Mouse (Mus musculus) adrenal gland, adult 18-20 months (tissue): ENCODE results near the gene Foxl2. TPM values are rescaled to one million over a fixed set of nuclear protein-coding genes. Genes with fewer than 3 reads are reported as not detected.

Experiments
- total RNA-seq, 2 experiments: library from RNA; stranded (reverse); gene quantifications; 1 replicate in 1 of 2; 2 replicates in 1 of 2; pipeline ENCODE4 v1.2.3; 2021

Foxl2 gene
- total RNA-seq, 2 experiments from 2014 or later = 0.73 TPM; not detected in 1

Other genes starting within 250 kb of the Foxl2 start
- gene Prr23a1, start 112.8 kb upstream of the Foxl2 start, total RNA-seq = not detected
- gene Prr23a2, start 98.8 kb upstream of the Foxl2 start, total RNA-seq = not detected
- gene Prr23a3, start 90.5 kb upstream of the Foxl2 start, total RNA-seq = not detected
- not detected for gene 7420426K07Rik, start 52.2 kb upstream of the Foxl2 start, total RNA-seq
- gene Faim, start 31.1 kb downstream of the Foxl2 start, total RNA-seq = 10 to 100 TPM; 16.6 to 20.9 TPM
- gene Gm1123, start 80.4 kb downstream of the Foxl2 start, total RNA-seq = not detected
- gene Pik3cb, start 185.3 kb downstream of the Foxl2 start, total RNA-seq = 10 to 100 TPM; 15.9 to 24.3 TPM